Mouse (Mus musculus) bone marrow macrophage, adult 2 months (primary cell): ENCODE results near the gene Nipal1.

Experiments
- CTCF ChIP-seq: IDR thresholded peaks from 2 replicates; pipeline ENCODE4 v1.5.1; 2012; ENCODE audit warnings: low read depth, mild to moderate bottlenecking, low read length, moderate library complexity
- POLR2A ChIP-seq: IDR thresholded peaks from 2 replicates; pipeline ENCODE4 v1.6.1; 2012; ENCODE audit warnings: mild to moderate bottlenecking, low read depth, low read length, borderline replicate concordance

- no peak for TF ChIP-seq CTCF
- no peak for TF ChIP-seq POLR2A
Measured at GRCm38 (mm10) chr5:72668351-72668750, 20.8 kb downstream of the Nipal1 start.
